Mouse (Mus musculus): ENCODE data around the gene Ccdc85b. TPM values are rescaled to one million over a fixed set of nuclear protein-coding genes. Genes with fewer than 3 reads are reported as not detected.

The Ccdc85b gene
- polyA plus RNA-seq, 1 experiment from 2014 or later, result 7.8 TPM

- ATAC-seq (ENCODE audit: low FRiP score, low TSS enrichment), result no peak
- peaks cover 10% of the 10 kb centered on the region for H3K4me1 ChIP-seq (ENCODE audit: insufficient read depth, low read length)
- no peak overlapping the region for H3K27ac ChIP-seq (ENCODE audit: low read length)
- no peaks in the 10 kb centered on the region for H3K9me3 ChIP-seq (ENCODE audit: low read length)
- H3K27me3 ChIP-seq (ENCODE audit: insufficient read depth, low read length), result no peaks in the 10 kb centered on the region
- peaks cover 64% of the 10 kb centered on the region for H3K36me3 ChIP-seq (ENCODE audit: insufficient read depth, low read length)
- no peak overlapping the region for H3K9ac ChIP-seq (replicated peaks; ENCODE audit: low read length)
- no peak overlapping the region for H3K4me3 ChIP-seq (ENCODE audit: low read length)
- 91% methylated on average over 19 of the region's 19 CpGs for WGBS
- no peak overlapping the region for H3K4me2 ChIP-seq (replicated peaks; ENCODE audit: low read depth, low read length)
Measured at GRCm38 (mm10) chr19:5483386-5484359, 26.0 kb upstream of the Ccdc85b start.

GRCm38 (mm10) chr19:5481398-5481797 is 23.7 kb upstream of the Ccdc85b start:
- Histone ChIP-seq H3K4me1 (ENCODE audit: insufficient read depth, low read length) (peaks cover 6% of the 10 kb centered on the region; the same call in 1 of the 2 replicates), H3K4me2 (replicated peaks; ENCODE audit: low read depth, low read length) (no peak overlapping the region), H3K27ac (ENCODE audit: low read length) (no peak overlapping the region), H3K9me3 (ENCODE audit: low read length) (no peaks in the 10 kb centered on the region), H3K36me3 (ENCODE audit: insufficient read depth, low read length) (peaks cover 71% of the 10 kb centered on the region), H3K27me3 (ENCODE audit: insufficient read depth, low read length) (no peaks in the 10 kb centered on the region), H3K4me3 (ENCODE audit: low read length) (no peak overlapping the region), H3K9ac (replicated peaks; ENCODE audit: low read length) (no peak overlapping the region)
- WGBS, result 92% methylated on average over 10 of the region's 10 CpGs
- ATAC-seq (ENCODE audit: low FRiP score, low TSS enrichment), result no peak

DNA sequence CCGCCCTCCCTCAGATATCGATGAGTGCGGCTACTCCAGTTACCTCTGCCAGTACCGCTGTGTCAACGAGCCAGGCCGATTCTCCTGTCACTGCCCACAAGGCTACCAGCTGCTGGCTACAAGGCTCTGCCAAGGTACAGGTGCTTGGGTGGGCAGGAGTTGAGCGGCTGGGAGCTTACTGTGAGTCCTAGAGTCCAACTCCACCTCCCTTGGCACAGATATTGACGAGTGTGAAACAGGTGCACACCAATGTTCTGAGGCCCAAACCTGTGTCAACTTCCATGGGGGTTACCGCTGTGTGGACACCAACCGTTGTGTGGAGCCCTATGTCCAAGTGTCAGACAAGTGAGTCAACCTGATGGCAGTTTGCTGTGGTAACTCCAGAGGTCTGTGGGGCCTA is 22.3 kb upstream of the Ccdc85b start:
- no peak overlapping the region for H3K4me3 ChIP-seq (ENCODE audit: low read length)
- H3K4me1 ChIP-seq (ENCODE audit: insufficient read depth, low read length), result peaks cover 14% of the 10 kb centered on the region
- no peak overlapping the region for H3K4me2 ChIP-seq (replicated peaks; ENCODE audit: low read depth, low read length)
- no peak for ATAC-seq (ENCODE audit: low FRiP score, low TSS enrichment)
- peaks cover 63% of the 10 kb centered on the region for H3K36me3 ChIP-seq (ENCODE audit: insufficient read depth, low read length)
- no peak overlapping the region for H3K9ac ChIP-seq (replicated peaks; ENCODE audit: low read length)
- H3K27me3 ChIP-seq (ENCODE audit: insufficient read depth, low read length), result no peaks in the 10 kb centered on the region
- WGBS, result 86% methylated on average over 10 of the region's 10 CpGs
- H3K27ac ChIP-seq (ENCODE audit: low read length), result no peak overlapping the region
- H3K9me3 ChIP-seq (ENCODE audit: low read length), result no peaks in the 10 kb centered on the region

GRCm38 (mm10) chr19:5477668-5478300 is 20.1 kb upstream of the Ccdc85b start:
- Histone ChIP-seq H3K27ac (ENCODE audit: low read length) (no peak overlapping the region), H3K9me3 (ENCODE audit: low read length) (no peaks in the 10 kb centered on the region), H3K4me3 (ENCODE audit: low read length) (no peak overlapping the region), H3K4me2 (replicated peaks; ENCODE audit: low read depth, low read length) (no peak overlapping the region), H3K4me1 (ENCODE audit: insufficient read depth, low read length) (peaks cover 21% of the 10 kb centered on the region), H3K27me3 (ENCODE audit: insufficient read depth, low read length) (no peaks in the 10 kb centered on the region), H3K9ac (replicated peaks; ENCODE audit: low read length) (no peak overlapping the region), H3K36me3 (ENCODE audit: insufficient read depth, low read length) (peaks cover 41% of the 10 kb centered on the region)
- ATAC-seq (ENCODE audit: low FRiP score, low TSS enrichment), result no peak
- 86% methylated on average over 18 of the region's 18 CpGs for WGBS

DNA sequence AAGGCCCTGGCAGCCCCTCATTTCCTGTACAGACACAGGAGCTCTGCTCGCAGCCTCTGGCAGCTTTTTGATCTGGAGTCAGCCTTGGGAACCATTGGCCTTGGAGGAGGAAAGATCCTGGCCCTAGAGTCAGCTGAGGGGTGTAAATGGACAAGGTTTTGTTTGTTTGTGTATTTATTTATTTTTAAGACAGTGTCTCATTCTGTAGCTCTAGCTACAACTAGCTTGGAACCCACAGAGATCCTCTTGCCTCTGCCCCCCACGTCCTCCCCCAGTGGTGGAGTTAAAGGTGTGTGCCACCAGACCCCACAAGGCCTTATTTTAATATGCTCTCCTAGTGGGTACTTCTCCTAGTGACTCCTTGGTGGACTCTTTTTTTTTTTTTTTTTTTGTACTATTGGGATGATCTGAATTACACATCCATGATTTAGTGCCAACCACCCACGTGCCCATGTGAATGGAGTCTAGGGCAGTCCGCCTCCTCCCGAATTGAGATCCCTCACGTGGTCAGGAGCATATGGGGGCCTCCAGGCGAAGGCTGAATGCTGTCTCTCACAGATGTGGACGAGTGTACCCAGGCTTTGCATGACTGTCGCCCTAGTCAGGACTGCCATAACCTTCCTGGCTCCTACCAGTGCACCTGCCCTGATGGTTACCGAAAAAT is 19.4 kb upstream of the Ccdc85b start:
- peaks cover 35% of the 10 kb centered on the region for H3K36me3 ChIP-seq (ENCODE audit: insufficient read depth, low read length)
- peaks cover 21% of the 10 kb centered on the region for H3K4me1 ChIP-seq (ENCODE audit: insufficient read depth, low read length)
- H3K9me3 ChIP-seq (ENCODE audit: low read length), result no peaks in the 10 kb centered on the region
- no peak for ATAC-seq (ENCODE audit: low FRiP score, low TSS enrichment)
- H3K9ac ChIP-seq (replicated peaks; ENCODE audit: low read length), result no peak overlapping the region
- H3K27ac ChIP-seq (ENCODE audit: low read length), result no peak overlapping the region
- no peak overlapping the region for H3K4me3 ChIP-seq (ENCODE audit: low read length)
- H3K27me3 ChIP-seq (ENCODE audit: insufficient read depth, low read length), result no peaks in the 10 kb centered on the region
- H3K4me2 ChIP-seq (replicated peaks; ENCODE audit: low read depth, low read length), result no peak overlapping the region
- WGBS, result 76% methylated on average over 10 of the region's 10 CpGs

- Histone ChIP-seq H3K4me3 (ENCODE audit: low read length) (peak overlapping the region; percentile 64), H3K9me3 (ENCODE audit: low read length) (no peaks in the 10 kb centered on the region), H3K27me3 (ENCODE audit: insufficient read depth, low read length) (no peaks in the 10 kb centered on the region), H3K4me1 (ENCODE audit: insufficient read depth, low read length) (peaks cover 21% of the 10 kb centered on the region), H3K36me3 (ENCODE audit: insufficient read depth, low read length) (peaks cover 18% of the 10 kb centered on the region), H3K27ac (ENCODE audit: low read length) (peak overlapping the region; percentile 84), H3K4me2 (replicated peaks; ENCODE audit: low read depth, low read length) (peak overlapping the region; percentile 66), H3K9ac (replicated peaks; ENCODE audit: low read length) (peak overlapping the region; percentile 86)
- ATAC-seq (ENCODE audit: low FRiP score, low TSS enrichment), result peak; percentile 13; the same call in 1 of the 2 replicates
- WGBS, result 13% methylated on average over 13 of the region's 13 CpGs
Measured at GRCm38 (mm10) chr19:5475069-5475714, 17.5 kb upstream of the Ccdc85b start.

DNA sequence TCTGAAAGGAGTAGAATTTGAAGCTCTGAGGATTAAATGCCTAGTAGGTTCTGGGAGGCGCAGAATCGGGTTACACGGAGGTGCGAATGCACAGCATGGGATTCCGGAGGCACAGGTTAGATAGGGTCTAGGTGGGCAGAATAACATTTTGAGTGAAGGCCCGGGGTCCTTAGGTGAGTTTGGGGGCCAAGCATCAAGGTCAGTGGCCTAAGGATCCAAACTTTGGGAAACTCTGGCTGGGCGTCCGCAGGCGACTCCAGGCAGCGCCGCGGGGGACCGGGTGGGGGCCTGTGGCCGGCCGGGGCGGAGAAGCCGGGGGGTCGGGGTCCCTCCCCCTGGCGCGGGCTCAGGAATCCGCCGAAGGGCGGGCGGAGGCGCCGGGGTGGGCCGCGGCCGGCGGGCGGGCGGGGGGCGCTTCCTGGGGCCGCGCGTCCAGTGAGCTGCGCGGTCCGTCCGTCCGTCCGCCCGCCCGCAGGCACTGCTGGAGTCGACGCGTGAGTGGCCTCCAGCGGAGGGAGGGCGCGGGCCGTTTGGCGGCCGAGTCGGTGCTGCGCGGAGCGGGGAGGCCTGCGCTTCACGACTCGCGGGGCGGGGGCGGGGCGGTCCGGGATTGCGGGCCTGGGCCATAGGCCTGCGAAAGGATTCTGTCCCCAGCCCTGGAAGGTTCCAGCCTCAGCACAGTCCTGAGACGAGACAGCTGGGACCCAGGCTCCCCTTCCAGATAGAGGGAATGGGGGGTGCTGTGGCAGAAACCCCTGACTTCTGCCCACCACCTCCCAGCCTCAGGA is 16.8 kb upstream of the Ccdc85b start:
- 1% methylated on average over 45 of the region's 68 CpGs for WGBS

DNA sequence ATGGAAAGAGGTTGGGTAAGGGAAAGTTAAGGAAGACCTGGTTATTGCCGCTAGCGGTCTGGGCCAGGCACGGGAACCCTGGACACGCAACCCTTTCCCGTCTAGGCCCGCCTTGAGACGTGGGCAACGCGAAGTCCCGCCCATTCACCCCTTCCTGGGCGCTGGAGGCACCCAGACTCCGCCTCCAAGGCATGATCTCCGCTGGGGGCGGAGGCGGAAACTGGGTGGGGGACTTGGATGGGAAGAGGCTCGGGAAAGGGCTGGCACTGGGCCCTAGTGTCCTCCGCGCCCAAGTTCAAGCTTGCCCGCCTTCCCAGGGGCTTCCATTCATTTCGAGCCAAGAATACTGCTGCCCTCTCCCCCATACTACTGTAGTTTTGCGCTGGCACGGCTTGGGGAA is 16.0 kb upstream of the Ccdc85b start, which contains the start of gene Efemp2:
Gene Efemp2 (plus strand): TSS at position 235 of the 400 bp plus-strand sequence.
- Histone ChIP-seq H3K4me2 (replicated peaks; ENCODE audit: low read depth, low read length) (peak within 1 kb of the TSS; percentile 66), H3K9me3 (ENCODE audit: low read length) (no peaks in the 10 kb centered on the region), H3K4me3 (ENCODE audit: low read length) (peak within 1 kb of the TSS; percentile 64), H3K27me3 (ENCODE audit: insufficient read depth, low read length) (no peaks in the 10 kb centered on the region), H3K27ac (ENCODE audit: low read length) (peak within 1 kb of the TSS; percentile 84), H3K36me3 (ENCODE audit: insufficient read depth, low read length) (peaks cover 8% of the 10 kb centered on the region), H3K9ac (replicated peaks; ENCODE audit: low read length) (peak within 1 kb of the TSS; percentile 86), H3K4me1 (ENCODE audit: insufficient read depth, low read length) (peaks cover 21% of the 10 kb centered on the region)
- ATAC-seq (ENCODE audit: low FRiP score, low TSS enrichment), result peak; percentile 77
- WGBS, result 2% methylated on average over 22 of the region's 22 CpGs

More for the DNA sequence above, 16.8 kb upstream of the Ccdc85b start:
- Histone ChIP-seq H3K36me3 (ENCODE audit: insufficient read depth, low read length) (peaks cover 11% of the 10 kb centered on the region), H3K27ac (ENCODE audit: low read length) (peak overlapping the region; percentile 84), H3K27me3 (ENCODE audit: insufficient read depth, low read length) (no peaks in the 10 kb centered on the region), H3K4me3 (ENCODE audit: low read length) (peak overlapping the region; percentile 64), H3K9ac (replicated peaks; ENCODE audit: low read length) (peak overlapping the region; percentile 86), H3K4me1 (ENCODE audit: insufficient read depth, low read length) (peaks cover 21% of the 10 kb centered on the region), H3K9me3 (ENCODE audit: low read length) (no peaks in the 10 kb centered on the region), H3K4me2 (replicated peaks; ENCODE audit: low read depth, low read length) (peak overlapping the region; percentile 66)
- peak; percentile 70 for ATAC-seq (ENCODE audit: low FRiP score, low TSS enrichment)

All from kidney, embryonic 16.5 days (tissue).